Mouse (Mus musculus) stomach, postnatal 0 days (tissue): ENCODE data around the gene Aif1. TPM values are rescaled to one million over a fixed set of nuclear protein-coding genes. Genes with fewer than 3 reads are reported as not detected.

ENCODE experiments used
- ATAC-seq: fragments of 200-750 bp; cut with Nextera tagmentation; 2 replicates; pipeline ENCODE4 v1.8.0; 2017; ENCODE audit not compliant: low FRiP score, low TSS enrichment
- DNase-seq: peaks from one replicate; pipeline ENCODE4 v3.0.0-alpha.2; 2016; ENCODE audit warnings: low spot score
- H3K27ac ChIP-seq: fragments of 300-500 bp; sonication (generic); replicated peaks from 2 replicates; pipeline ENCODE4 v1.5.1; 2014; ENCODE audit warnings: mild to moderate bottlenecking, control low read depth
- H3K27me3 ChIP-seq: fragments of 300-500 bp; sonication (generic); 2 replicates; pipeline ENCODE4 v1.6.1; 2014; ENCODE audit warnings: low read length; ENCODE audit not compliant: control insufficient read depth, insufficient read depth
- H3K36me3 ChIP-seq: fragments of 300-500 bp; sonication (generic); 2 replicates; pipeline ENCODE4 v1.6.1; 2014; ENCODE audit warnings: low read length, mixed read lengths; ENCODE audit not compliant: control insufficient read depth, insufficient read depth
- H3K4me1 ChIP-seq: fragments of 300-500 bp; sonication (generic); replicated peaks from 2 replicates; pipeline ENCODE4 v1.6.1; 2014; ENCODE audit warnings: antibody characterized with exemption; ENCODE audit not compliant: control insufficient read depth, insufficient read depth
- H3K4me2 ChIP-seq: fragments of 300-500 bp; sonication (generic); replicated peaks from 2 replicates; pipeline ENCODE4 v1.6.1; 2014; ENCODE audit warnings: low read depth, mild to moderate bottlenecking, control low read depth, moderate library complexity
- H3K4me3 ChIP-seq: fragments of 300-500 bp; sonication (generic); 2 replicates; pipeline ENCODE4 v1.5.1; 2014; ENCODE audit warnings: low read depth, low read length, control low read depth
- H3K9ac ChIP-seq: fragments of 300-500 bp; sonication (generic); 2 replicates; pipeline ENCODE4 v1.6.1; 2014; ENCODE audit warnings: mild to moderate bottlenecking, low read length, control low read depth, mixed read lengths
- H3K9me3 ChIP-seq: fragments of 300-500 bp; sonication (generic); 2 replicates; pipeline ENCODE4 v1.6.1; 2016; ENCODE audit warnings: low read length; ENCODE audit not compliant: control insufficient read depth
- CTCF ChIP-seq: IDR thresholded peaks from 2 replicates; pipeline ENCODE4 v1.5.1; 2016; ENCODE audit warnings: antibody characterized with exemption, low read depth, mild to moderate bottlenecking, moderate library complexity
- EP300 ChIP-seq: optimal IDR thresholded peaks from 2 replicates; pipeline ENCODE3; 2016; ENCODE audit warnings: antibody characterized with exemption
- WGBS: fragments of 180-500 bp; shearing (Covaris S2); extraction: QIAGEN DNeasy Blood & Tissue Kit; methylation state at CpG from one replicate; pipeline ENCODE4 v1.1.7; 2014; 5-methylcytosine and 5-hydroxymethylcytosine counted together
- polyA plus RNA-seq: library from polyadenylated mRNA; unstranded; fragments of >200 nt; fragmentation: Nextera tagmentation; extraction: Ambion mirVana; gene quantifications from 2 replicates; pipeline ENCODE4 v1.2.1, GENCODE M21; 2015

Aif1 gene
- polyA plus RNA-seq, 1 experiment from 2014 or later, result 24.3 TPM

- Histone ChIP-seq H3K9me3 (no peaks in the 10 kb centered on the region), H3K4me2 (no peak within 1 kb of the TSS), H3K27ac (no peak within 1 kb of the TSS), H3K9ac (no peak within 1 kb of the TSS), H3K36me3 (no peaks in the 10 kb centered on the region), H3K4me3 (no peak within 1 kb of the TSS), H3K27me3 (no peaks in the 10 kb centered on the region; the same call in 1 of the 2 replicates), H3K4me1 (no peaks in the 10 kb centered on the region)
- no peak for TF ChIP-seq CTCF
- no peak for TF ChIP-seq EP300
- 36% methylated on average over 20 of the region's 20 CpGs for WGBS
- no peak for DNase-seq
- ATAC-seq, result peak; percentile 14; the same call in 1 of the 2 replicates
Observed at GRCm38 (mm10) chr17:35204494-35205379, 28.9 kb upstream of the Aif1 start, which contains the start of gene Lta. Gene Lta, minus strand, starts transcription at chr17:35205351.

- no peaks in the 10 kb centered on the region for H3K4me1 ChIP-seq
- WGBS, result 66% methylated on average over 4 of the region's 4 CpGs
- H3K9ac ChIP-seq, result no peak overlapping the region
- H3K36me3 ChIP-seq, result no peaks in the 10 kb centered on the region
- TF ChIP-seq CTCF (no peak), EP300 (no peak)
- H3K4me3 ChIP-seq, result no peak overlapping the region
- ATAC-seq (no peak), DNase-seq (no peak)
- no peak overlapping the region for H3K4me2 ChIP-seq
- H3K9me3 ChIP-seq, result no peaks in the 10 kb centered on the region
- H3K27me3 ChIP-seq, result no peaks in the 10 kb centered on the region; the same call in 1 of the 2 replicates
- H3K27ac ChIP-seq, result no peak overlapping the region
Observed at GRCm38 (mm10) chr17:35202442-35202841, 26.6 kb upstream of the Aif1 start.

GRCm38 (mm10) chr17:35201787-35202186, 25.9 kb upstream of the Aif1 start, which contains the start of gene Tnf:
Gene Tnf, minus strand, starts transcription at chr17:35202007.
- no peaks in the 10 kb centered on the region for H3K36me3 ChIP-seq
- TF ChIP-seq CTCF (no peak), EP300 (no peak)
- H3K4me1 ChIP-seq, result no peaks in the 10 kb centered on the region
- DNase-seq, result no peak
- no peak for ATAC-seq
- no peak within 1 kb of the TSS for H3K9ac ChIP-seq
- WGBS, result 35% methylated on average over 13 of the region's 13 CpGs
- 0 out of 2 replicates have a peak within 1 kb of the TSS, but pooled peaks have one; percentile 8 for H3K4me3 ChIP-seq
- no peak within 1 kb of the TSS for H3K4me2 ChIP-seq
- H3K27ac ChIP-seq, result no peak within 1 kb of the TSS
- H3K9me3 ChIP-seq, result no peaks in the 10 kb centered on the region
- H3K27me3 ChIP-seq, result no peaks in the 10 kb centered on the region; the same call in 1 of the 2 replicates

- no peak for DNase-seq
- H3K36me3 ChIP-seq, result no peaks in the 10 kb centered on the region
- H3K4me1 ChIP-seq, result no peaks in the 10 kb centered on the region
- H3K9ac ChIP-seq, result no peak overlapping the region
- no peaks in the 10 kb centered on the region for H3K9me3 ChIP-seq
- H3K27me3 ChIP-seq, result no peaks in the 10 kb centered on the region; the same call in 1 of the 2 replicates
- no peak for ATAC-seq
- H3K27ac ChIP-seq, result no peak overlapping the region
- H3K4me3 ChIP-seq, result 0 out of 2 replicates have a peak overlapping the region, but pooled peaks have one; percentile 8
- H3K4me2 ChIP-seq, result no peak overlapping the region
- TF ChIP-seq CTCF (no peak), EP300 (no peak)
- WGBS, result 59% methylated on average over 11 of the region's 11 CpGs
Observed at GRCm38 (mm10) chr17:35201128-35201527, 25.3 kb upstream of the Aif1 start.

- ATAC-seq (no peak; the same call in 1 of the 2 replicates), DNase-seq (no peak)
- Histone ChIP-seq H3K9ac (no peak overlapping the region), H3K27me3 (no peaks in the 10 kb centered on the region; the same call in 1 of the 2 replicates), H3K4me1 (no peaks in the 10 kb centered on the region), H3K9me3 (no peaks in the 10 kb centered on the region), H3K27ac (no peak overlapping the region), H3K4me2 (no peak overlapping the region), H3K4me3 (no peak overlapping the region), H3K36me3 (no peaks in the 10 kb centered on the region)
- WGBS, result 82% methylated on average over 11 of the region's 11 CpGs
- TF ChIP-seq CTCF, result no peak
- no peak for TF ChIP-seq EP300
Observed at GRCm38 (mm10) chr17:35200398-35200797, 24.5 kb upstream of the Aif1 start.

- H3K4me3 ChIP-seq, result no peak overlapping the region
Observed at GRCm38 (mm10) chr17:35198946-35199345, 23.1 kb upstream of the Aif1 start.

More at GRCm38 (mm10) chr17:35198946-35199345, 23.1 kb upstream of the Aif1 start:
- no peak overlapping the region for H3K9ac ChIP-seq
- no peaks in the 10 kb centered on the region; the same call in 1 of the 2 replicates for H3K27me3 ChIP-seq
- 27% methylated on average over 8 of the region's 8 CpGs for WGBS
- TF ChIP-seq EP300 (no peak), CTCF (no peak)
- no peaks in the 10 kb centered on the region for H3K9me3 ChIP-seq
- no peaks in the 10 kb centered on the region for H3K4me1 ChIP-seq
- ATAC-seq (no peak), DNase-seq (no peak)
- no peak overlapping the region for H3K27ac ChIP-seq
- H3K4me2 ChIP-seq, result no peak overlapping the region
- H3K36me3 ChIP-seq, result no peaks in the 10 kb centered on the region
